Mouse (Mus musculus) heart, adult 11 months (tissue): ENCODE data around the gene Taf6l.
"Not testable (repeated sequence)": the region's sequence is repeated elsewhere in the genome, so short reads cannot be mapped to it uniquely, and the experiment has no call there.

Source experiments
- DNase-seq: peaks from one replicate; pipeline ENCODE4 v3.0.0; 2022

Gene Taf6l

DNA sequence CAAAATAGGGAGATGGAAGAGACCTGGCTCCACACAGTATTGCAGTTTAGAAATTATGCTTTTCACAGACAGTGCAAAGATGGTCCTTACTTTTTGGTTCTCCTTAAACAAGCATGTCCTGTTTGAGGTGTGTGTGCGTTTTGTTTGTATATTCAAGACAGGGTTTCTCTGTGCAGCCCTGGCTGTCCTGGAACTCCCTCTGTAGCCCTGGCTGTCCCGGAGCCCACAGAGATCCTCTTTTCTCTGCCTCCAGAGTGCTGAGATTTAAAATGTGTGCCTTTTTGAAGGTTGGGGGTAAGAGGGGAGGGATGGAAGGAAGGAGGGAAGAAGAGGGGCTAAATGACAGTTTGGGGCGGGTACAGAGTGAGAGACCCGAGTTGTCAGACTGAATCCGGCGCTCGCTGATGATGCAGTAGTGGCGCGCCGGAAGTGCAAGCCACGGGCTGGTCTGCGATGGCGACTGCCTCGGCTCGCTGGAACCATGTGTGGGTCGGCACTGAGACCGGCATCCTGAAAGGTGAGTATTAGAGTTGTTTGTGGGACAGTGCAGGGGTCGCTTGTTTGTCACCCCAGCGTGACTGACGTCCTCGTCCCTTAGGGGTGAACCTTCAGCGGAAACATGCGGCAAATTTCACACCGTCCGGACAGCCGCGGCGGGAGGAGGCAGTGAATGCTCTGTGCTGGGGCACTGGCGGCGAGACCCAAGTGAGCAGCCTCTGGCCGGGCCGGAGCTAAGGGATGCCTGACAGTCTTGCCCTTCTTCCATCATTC lies 50.6 kb downstream of the Taf6l start, which contains the start of gene Wdr74:
Gene Wdr74 (plus strand): TSS at position 439 of the 771 bp plus-strand sequence.
- DNase-seq: peak; percentile 99

- peak; percentile 70 for DNase-seq
These were observed 51.9 kb downstream of the Taf6l start for GRCm38 (mm10) chr19:8734334-8734733.

DNA sequence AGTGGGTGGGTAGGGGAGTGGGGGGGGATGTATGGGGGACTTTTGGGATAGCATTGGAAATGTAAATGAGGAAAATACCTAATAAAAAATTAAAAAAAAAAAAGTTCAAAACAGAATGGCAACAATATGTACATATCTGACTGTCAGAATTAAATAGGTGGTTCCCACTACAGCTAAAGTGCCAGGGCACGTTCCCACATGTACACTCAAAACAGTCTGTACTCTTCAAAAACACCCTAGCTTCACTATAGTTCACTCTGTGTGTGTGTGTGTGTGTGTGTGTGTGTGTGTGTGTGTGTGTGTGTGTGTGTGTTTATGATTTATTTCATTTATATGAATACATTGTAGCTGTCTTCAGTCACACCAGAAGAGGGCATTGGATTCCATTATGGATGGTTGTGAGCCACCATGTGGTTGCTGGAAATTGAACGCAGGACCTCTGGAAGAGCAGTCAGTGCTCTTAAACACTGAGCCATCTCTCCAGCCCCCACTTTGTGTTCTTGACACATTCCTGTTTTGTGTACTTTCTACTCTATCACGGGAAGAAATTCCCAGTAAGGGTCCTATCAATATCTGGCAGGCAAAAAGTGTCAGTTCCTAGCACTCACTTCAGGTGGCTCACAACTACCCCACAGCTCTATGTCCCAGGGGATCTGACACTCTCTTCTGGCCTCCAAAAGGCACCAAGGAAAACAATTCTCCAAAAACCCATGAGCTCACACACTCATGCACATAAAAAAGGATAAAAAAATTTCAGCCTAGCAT lies 57.7 kb downstream of the Taf6l start:
- not testable (repeated sequence) for DNase-seq

- no peak for DNase-seq
These were observed 58.6 kb downstream of the Taf6l start for GRCm38 (mm10) chr19:8727495-8728114.

GRCm38 (mm10) chr19:8726609-8727390 lies 59.4 kb downstream of the Taf6l start:
- no peak for DNase-seq

- DNase-seq: no peak
These were observed 61.1 kb downstream of the Taf6l start for GRCm38 (mm10) chr19:8725081-8725613.
